Mouse (Mus musculus): ENCODE measurements around the gene Zfyve27.

Gene Zfyve27

GRCm38 (mm10) chr19:42237602-42238340 is 74.0 kb downstream of the Zfyve27 start:
- DNase-seq (ENCODE audit: low spot score in 2 of 2), result no peak

DNA sequence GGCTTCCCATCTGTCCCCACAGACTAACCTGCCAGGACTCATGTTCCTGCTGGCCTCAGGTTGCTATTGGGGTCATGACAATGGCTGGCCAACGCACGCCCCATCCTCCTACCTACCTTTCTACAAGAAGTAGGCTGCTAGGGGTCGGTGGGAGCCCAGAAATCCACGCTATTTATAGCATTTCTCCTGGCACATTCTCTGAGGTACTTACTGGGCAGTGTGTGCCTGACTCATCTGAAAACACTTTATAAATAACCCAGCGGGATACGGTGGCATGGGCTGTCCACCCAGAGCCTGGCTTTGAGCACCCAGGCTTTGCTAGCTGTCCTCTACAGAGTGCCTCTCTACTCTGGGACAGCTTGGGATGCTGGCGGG is 74.6 kb downstream of the Zfyve27 start:
- DNase-seq (ENCODE audit: low spot score in 2 of 2), result no peak

DNA sequence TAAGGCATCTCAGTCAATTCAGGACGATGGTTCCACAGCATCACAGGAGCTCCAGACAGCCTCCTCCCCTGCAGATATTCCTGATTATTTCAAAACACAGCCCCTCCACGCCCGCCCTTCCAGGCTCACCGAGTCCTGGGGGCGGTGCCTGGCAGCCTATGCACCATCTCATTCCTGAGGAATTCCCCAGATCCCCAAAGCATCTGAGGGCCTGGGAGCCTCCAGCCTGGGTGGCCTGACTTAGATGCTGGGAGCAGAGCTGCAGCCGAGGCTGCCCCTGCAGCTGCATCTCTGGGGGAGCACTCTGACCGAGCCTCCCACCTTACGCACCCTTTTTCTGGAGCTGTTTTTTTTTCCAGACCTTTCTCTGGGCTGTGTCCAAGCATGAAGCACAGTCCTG is 77.1 kb downstream of the Zfyve27 start:
- no peak for DNase-seq (ENCODE audit: low spot score in 2 of 2)

GRCm38 (mm10) chr19:42243401-42243800 is 79.7 kb downstream of the Zfyve27 start:
- DNase-seq (ENCODE audit: low spot score in 2 of 2), result no peak
